Comparison of ENCODE assay signal across 17 mouse cellular contexts in the genomic region with DNA sequence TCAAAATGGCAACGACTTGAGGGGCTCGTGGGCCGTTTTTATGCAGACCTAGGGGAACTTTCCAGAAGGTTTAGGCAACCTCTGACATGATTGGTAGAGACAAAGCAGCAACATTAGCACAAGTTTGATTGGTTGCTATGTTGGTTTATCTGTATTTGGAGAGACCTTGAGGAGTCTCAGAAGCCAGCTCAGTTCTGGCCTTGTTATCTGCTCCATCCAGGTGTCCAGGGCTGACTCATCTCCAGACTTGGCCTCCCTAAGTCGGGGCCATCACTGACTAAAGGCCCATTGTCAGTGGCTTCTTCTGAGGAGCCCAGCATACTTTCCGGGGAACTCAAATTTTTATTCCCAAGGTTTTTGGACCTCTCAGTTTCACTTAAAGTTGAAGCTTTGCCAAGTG. TPM values are rescaled to one million over a fixed set of nuclear protein-coding genes. Genes with fewer than 3 reads are reported as not detected.
DNase-seq lines count a peak whose midpoint lies in the region; ATAC-seq and TF ChIP-seq lines count a peak whose summit lies in the region.
"Had no signal": no experiment of that assay in that cellular context is flagged by ENCODE, and none has a peak within 500 bp of the region (broad histone marks: within the 10 kb centered on the region; RNA-seq: fewer than 3 reads in every experiment).

No protein-coding gene starts in this region.

- DNase-seq in adrenal gland, postnatal 14 days = peak; percentile 26
- DNase-seq in adrenal gland, postnatal 25 days = no peak
- peak; percentile 51 for DNase-seq in 416B (ENCODE audit: low read depth)
- DNase-seq in left cerebral cortex, adult 2 months (ENCODE audit: extremely low spot score in 1 of 2, low spot score in 2 of 2) = no peak
- no peak for DNase-seq in cerebellum, adult 9-11 months
- DNase-seq in gastrocnemius, postnatal 25 days = no peak
- DNase-seq: adrenal gland, adult 8-10 months; heart, postnatal 10 days; kidney, adult 8-10 months; thymus, postnatal 36 days had no signal

- 27% methylated on average over 5 of the region's 5 CpGs for WGBS in liver, embryonic 15.5 days (ENCODE audit: insufficient replicate concordance)

- no peak for TF ChIP-seq CTCF in left cerebral cortex, adult 2 months (IDR thresholded peaks at IDR 0.05)

- peaks cover 46% of the 10 kb centered on the region for H3K4me1 ChIP-seq in liver, embryonic 15.5 days (replicated peaks)
- H3K4me1 ChIP-seq: embryonic facial prominence, embryonic 12.5 days; forebrain, embryonic 12.5 days; hindbrain, embryonic 15.5 days; limb, embryonic 10.5 days had no signal

- no peaks in the 10 kb centered on the region for H3K27me3 ChIP-seq in liver, embryonic 15.5 days
- H3K27me3 ChIP-seq: embryonic facial prominence, embryonic 12.5 days; hindbrain, embryonic 15.5 days; megakaryocyte, embryonic 14.5 days had no signal

- H3K9ac ChIP-seq in liver, embryonic 15.5 days = no peak overlapping the region
- H3K9ac ChIP-seq: embryonic facial prominence, embryonic 12.5 days; forebrain, embryonic 12.5 days; hindbrain, embryonic 15.5 days had no signal

- H3K36me3 ChIP-seq in liver, embryonic 15.5 days (replicated peaks) = no peaks in the 10 kb centered on the region
- H3K36me3 ChIP-seq: embryonic facial prominence, embryonic 12.5 days; forebrain, embryonic 12.5 days; hindbrain, embryonic 15.5 days; limb, embryonic 10.5 days had no signal

- peak overlapping the region; percentile 84 for H3K27ac ChIP-seq in liver, embryonic 15.5 days (replicated peaks)
- no peak overlapping the region for H3K27ac ChIP-seq in left cerebral cortex, adult 2 months
- H3K27ac ChIP-seq: embryonic facial prominence, embryonic 12.5 days; forebrain, embryonic 12.5 days; hindbrain, embryonic 15.5 days; limb, embryonic 10.5 days had no signal

- ATAC-seq in erythroblast, adult 5-6 weeks (replicated peaks; ENCODE audit: low FRiP score, poor library complexity, severe bottlenecking) = peak; percentile 97
- peak; percentile 100 for ATAC-seq in liver, embryonic 15.5 days (ENCODE audit: insufficient read depth)

- H3K4me2 ChIP-seq in liver, embryonic 15.5 days = peak overlapping the region; percentile 59
- H3K4me2 ChIP-seq: embryonic facial prominence, embryonic 12.5 days; forebrain, embryonic 12.5 days; hindbrain, embryonic 15.5 days had no signal

- H3K9me3 ChIP-seq in liver, embryonic 15.5 days (replicated peaks) = no peaks in the 10 kb centered on the region
- H3K9me3 ChIP-seq: embryonic facial prominence, embryonic 12.5 days; forebrain, embryonic 12.5 days; hindbrain, embryonic 15.5 days; limb, embryonic 10.5 days; megakaryocyte, embryonic 14.5 days had no signal

- no peak overlapping the region for H3K4me3 ChIP-seq in liver, embryonic 15.5 days (replicated peaks)
- no peak overlapping the region for H3K4me3 ChIP-seq in left cerebral cortex, adult 2 months
- H3K4me3 ChIP-seq: embryonic facial prominence, embryonic 12.5 days; forebrain, embryonic 12.5 days; hindbrain, embryonic 15.5 days; limb, embryonic 10.5 days; megakaryocyte, embryonic 14.5 days had no signal

- intact Hi-C loops in left cerebral cortex, adult 2 months (cut with DNase I) = no loop called here

RNA-seq across cellular contexts. Expression of a gene that starts 16.0 kb away (rescaled TPM):
- 56.8 and 65.8 TPM in 2 replicates for total RNA-seq in adrenal gland, postnatal 14 days (2021)
- total RNA-seq in adrenal gland, postnatal 25 days (2021) = 40.8 and 63.8 TPM in 2 replicates
- total RNA-seq in erythroblast, adult 5-6 weeks (2015; ENCODE audit: low replicate concordance) = 14.4 and 28.6 TPM in 2 replicates
- total RNA-seq in erythroblast, adult 5-6 weeks (2017; ENCODE audit: low replicate concordance) = 16.7 and 28.5 TPM in 2 replicates
- polyA plus RNA-seq in liver, embryonic 15.5 days (2015; fragmentation: Nextera tagmentation; extraction: Ambion mirVana) = 24.7 and 25.5 TPM in 2 replicates
- 10 to 100 TPM; 21.0 to 30.7 TPM for total RNA-seq in left cerebral cortex, adult 2 months (2021)
- 10 to 100 TPM; 19.2 to 19.5 TPM for total RNA-seq in gastrocnemius, postnatal 25 days (2021)

RNA-seq across cellular contexts. Expression of a gene that starts 27.1 kb away (rescaled TPM):
- 26.2 and 30.9 TPM in 2 replicates for total RNA-seq in adrenal gland, postnatal 14 days (2021)
- total RNA-seq in adrenal gland, postnatal 25 days (2021) = 20.0 and 32.1 TPM in 2 replicates
- total RNA-seq in erythroblast, adult 5-6 weeks (2015; ENCODE audit: low replicate concordance) = 24.6 and 26.8 TPM in 2 replicates
- total RNA-seq in erythroblast, adult 5-6 weeks (2017; ENCODE audit: low replicate concordance) = 24.8 and 31.6 TPM in 2 replicates
- 28.0 and 32.8 TPM in 2 replicates for polyA plus RNA-seq in liver, embryonic 15.5 days (2015; fragmentation: Nextera tagmentation; extraction: Ambion mirVana)
- total RNA-seq in left cerebral cortex, adult 2 months (2021) = 10 to 100 TPM; 15.2 to 15.6 TPM
- total RNA-seq in gastrocnemius, postnatal 25 days (2021) = 10 to 100 TPM; 11.8 to 14.0 TPM

RNA-seq across cellular contexts. Expression of a gene that starts 28.0 kb away (rescaled TPM):
- total RNA-seq in adrenal gland, postnatal 14 days (2021) = 37.1 and 39.0 TPM in 2 replicates
- 41.1 and 55.9 TPM in 2 replicates for total RNA-seq in adrenal gland, postnatal 25 days (2021)
- 49.9 and 70.3 TPM in 2 replicates for total RNA-seq in erythroblast, adult 5-6 weeks (2015; ENCODE audit: low replicate concordance)
- total RNA-seq in erythroblast, adult 5-6 weeks (2017; ENCODE audit: low replicate concordance) = 60.2 and 63.1 TPM in 2 replicates
- polyA plus RNA-seq in liver, embryonic 15.5 days (2015; fragmentation: Nextera tagmentation; extraction: Ambion mirVana) = 40.8 and 41.9 TPM in 2 replicates
- 10 to 100 TPM; 85.7 to 86.1 TPM for total RNA-seq in left cerebral cortex, adult 2 months (2021)
- total RNA-seq in gastrocnemius, postnatal 25 days (2021) = 100 to 1,000 TPM in 1 of 2 experiments, 10 to 100 TPM in 1; 51.9 to 108 TPM

Comparison
In these comparisons a context has a peak if more than half of its experiments do, and no peak if none do; other contexts are left out.
1. DNase-seq: peak in adrenal gland, postnatal 14 days (single experiment) and 416B (single experiment); none in adrenal gland, postnatal 25 days (single experiment), left cerebral cortex, adult 2 months (0 of 2), cerebellum, adult 9-11 months (single experiment) and gastrocnemius, postnatal 25 days (single experiment).